Mouse (Mus musculus) intestine, embryonic 16.5 days (tissue): ENCODE results near the gene Syne2. TPM values are rescaled to one million over a fixed set of nuclear protein-coding genes. Genes with fewer than 3 reads are reported as not detected.

Experiments
- ATAC-seq: fragments of 200-750 bp; cut with Nextera tagmentation; 2 replicates; pipeline ENCODE4 v1.8.0; 2017; ENCODE audit warnings: moderate TSS enrichment, moderate library complexity
- H3K27ac ChIP-seq: fragments of 300-500 bp; sonication (generic); 2 replicates; pipeline ENCODE4 v1.5.1; 2014; ENCODE audit warnings: mild to moderate bottlenecking, low read length
- H3K27me3 ChIP-seq: fragments of 300-500 bp; sonication (generic); replicated peaks from 2 replicates; pipeline ENCODE4 v1.6.1; 2014; ENCODE audit warnings: low read length, control low read depth, mixed read lengths; ENCODE audit not compliant: control insufficient read depth, insufficient read depth
- H3K36me3 ChIP-seq: fragments of 300-500 bp; sonication (generic); 2 replicates; pipeline ENCODE4 v1.6.1; 2014; ENCODE audit warnings: low read length, control low read depth; ENCODE audit not compliant: control insufficient read depth, insufficient read depth
- H3K4me1 ChIP-seq: fragments of 300-500 bp; sonication (generic); 2 replicates; pipeline ENCODE4 v1.6.1; 2014; ENCODE audit warnings: low read length, control low read depth, mixed read lengths; ENCODE audit not compliant: control insufficient read depth, insufficient read depth
- H3K4me2 ChIP-seq: fragments of 300-500 bp; sonication (generic); 2 replicates; pipeline ENCODE4 v1.6.1; 2014; ENCODE audit warnings: low read depth, low read length, control low read depth
- H3K4me3 ChIP-seq: fragments of 300-500 bp; sonication (generic); 2 replicates; pipeline ENCODE4 v1.5.1; 2014; ENCODE audit warnings: mild to moderate bottlenecking, low read length
- H3K9ac ChIP-seq: fragments of 300-500 bp; sonication (generic); 2 replicates; pipeline ENCODE4 v1.6.1; 2014; ENCODE audit warnings: low read depth, low read length
- H3K9me3 ChIP-seq: fragments of 300-500 bp; sonication (generic); 2 replicates; pipeline ENCODE4 v1.6.1; 2016; ENCODE audit warnings: low read length, control low read depth; ENCODE audit not compliant: control insufficient read depth
- WGBS: fragments of 180-500 bp; shearing (Covaris S2); extraction: QIAGEN DNeasy Blood & Tissue Kit; methylation state at CpG from one replicate; pipeline ENCODE4 v1.1.7; 2014; 5-methylcytosine and 5-hydroxymethylcytosine counted together
- polyA plus RNA-seq: library from polyadenylated mRNA; unstranded; fragments of >200 nt; fragmentation: Nextera tagmentation; extraction: Ambion mirVana; gene quantifications from 2 replicates; pipeline ENCODE4 v1.2.1, GENCODE M21; 2015

The Syne2 gene
- polyA plus RNA-seq, 1 experiment from 2014 or later, result 28.4 TPM

GRCm38 (mm10) chr12:76016123-76017101 is 198.5 kb downstream of the Syne2 start:
- Histone ChIP-seq H3K4me2 (no peak overlapping the region), H3K4me3 (no peak overlapping the region), H3K36me3 (no peaks in the 10 kb centered on the region; the same call in none of the 2 replicates), H3K27me3 (no peaks in the 10 kb centered on the region), H3K27ac (peak overlapping the region; percentile 80), H3K9me3 (no peaks in the 10 kb centered on the region), H3K9ac (no peak overlapping the region), H3K4me1 (0 out of 2 replicates have a peak, but pooled peaks cover 6% of the 10 kb centered on the region)
- 68% methylated on average over 14 of the region's 14 CpGs for WGBS
- ATAC-seq, result peak; percentile 80

- ATAC-seq, result no peak
- 73% methylated on average over 8 of the region's 8 CpGs for WGBS
- H3K36me3 ChIP-seq, result no peaks in the 10 kb centered on the region; the same call in none of the 2 replicates
Measured at GRCm38 (mm10) chr12:76018640-76019039, 200.7 kb downstream of the Syne2 start.

GRCm38 (mm10) chr12:76042301-76042700 is 224.4 kb downstream of the Syne2 start:
- Histone ChIP-seq H3K9ac (no peak overlapping the region), H3K27ac (no peak overlapping the region), H3K36me3 (peaks cover 3% of the 10 kb centered on the region; the same call in 1 of the 2 replicates), H3K9me3 (no peaks in the 10 kb centered on the region), H3K4me3 (no peak overlapping the region), H3K4me2 (no peak overlapping the region), H3K4me1 (no peaks in the 10 kb centered on the region), H3K27me3 (no peaks in the 10 kb centered on the region)
- ATAC-seq, result no peak
- 84% methylated on average over 8 of the region's 8 CpGs for WGBS

More at GRCm38 (mm10) chr12:76018640-76019039, 200.7 kb downstream of the Syne2 start:
- no peak overlapping the region for H3K4me2 ChIP-seq
- H3K4me3 ChIP-seq, result no peak overlapping the region
- H3K27ac ChIP-seq, result no peak overlapping the region; the same call in 1 of the 2 replicates
- H3K27me3 ChIP-seq, result no peaks in the 10 kb centered on the region
- no peak overlapping the region for H3K9ac ChIP-seq
- H3K9me3 ChIP-seq, result no peaks in the 10 kb centered on the region
- H3K4me1 ChIP-seq, result 0 out of 2 replicates have a peak, but pooled peaks cover 6% of the 10 kb centered on the region

- 88% methylated on average over 6 of the region's 6 CpGs for WGBS
Measured at GRCm38 (mm10) chr12:76046561-76046960, 228.6 kb downstream of the Syne2 start.

GRCm38 (mm10) chr12:76047921-76048320 is 230.0 kb downstream of the Syne2 start:
- H3K36me3 ChIP-seq, result 0 out of 2 replicates have a peak, but pooled peaks cover 3% of the 10 kb centered on the region
- WGBS, result 79% methylated on average over 3 of the region's 3 CpGs

More at GRCm38 (mm10) chr12:76046561-76046960, 228.6 kb downstream of the Syne2 start:
- H3K9ac ChIP-seq, result no peak overlapping the region
- no peaks in the 10 kb centered on the region for H3K27me3 ChIP-seq
- no peak for ATAC-seq
- H3K4me3 ChIP-seq, result no peak overlapping the region
- H3K27ac ChIP-seq, result no peak overlapping the region
- no peaks in the 10 kb centered on the region for H3K4me1 ChIP-seq
- H3K36me3 ChIP-seq, result peaks cover 3% of the 10 kb centered on the region; the same call in 1 of the 2 replicates
- no peaks in the 10 kb centered on the region for H3K9me3 ChIP-seq
- no peak overlapping the region for H3K4me2 ChIP-seq

GRCm38 (mm10) chr12:76048672-76049071 is 230.7 kb downstream of the Syne2 start:
- Histone ChIP-seq H3K4me3 (no peak overlapping the region), H3K36me3 (0 out of 2 replicates have a peak, but pooled peaks cover 2% of the 10 kb centered on the region), H3K4me1 (no peaks in the 10 kb centered on the region), H3K27me3 (no peaks in the 10 kb centered on the region), H3K9ac (no peak overlapping the region), H3K9me3 (no peaks in the 10 kb centered on the region), H3K27ac (no peak overlapping the region), H3K4me2 (no peak overlapping the region)
- ATAC-seq, result no peak
- 82% methylated on average over 8 of the region's 8 CpGs for WGBS

More at GRCm38 (mm10) chr12:76047921-76048320, 230.0 kb downstream of the Syne2 start:
- H3K9ac ChIP-seq, result no peak overlapping the region
- no peak overlapping the region for H3K27ac ChIP-seq
- no peak for ATAC-seq
- no peaks in the 10 kb centered on the region for H3K4me1 ChIP-seq
- H3K27me3 ChIP-seq, result no peaks in the 10 kb centered on the region
- no peak overlapping the region for H3K4me2 ChIP-seq
- no peaks in the 10 kb centered on the region for H3K9me3 ChIP-seq
- no peak overlapping the region for H3K4me3 ChIP-seq

- H3K4me3 ChIP-seq, result no peak overlapping the region
- no peak overlapping the region for H3K27ac ChIP-seq
- no peaks in the 10 kb centered on the region for H3K9me3 ChIP-seq
- ATAC-seq, result 0 out of 2 replicates have a peak, but pooled peaks have one; percentile 44
- 55% methylated on average over 5 of the region's 5 CpGs for WGBS
- H3K27me3 ChIP-seq, result no peaks in the 10 kb centered on the region
- H3K9ac ChIP-seq, result no peak overlapping the region
- H3K4me1 ChIP-seq, result no peaks in the 10 kb centered on the region
- no peaks in the 10 kb centered on the region for H3K36me3 ChIP-seq
- H3K4me2 ChIP-seq, result no peak overlapping the region
Measured at GRCm38 (mm10) chr12:76049343-76049742, 231.4 kb downstream of the Syne2 start.

GRCm38 (mm10) chr12:76051879-76052278 is 233.9 kb downstream of the Syne2 start:
- no peak overlapping the region for H3K9ac ChIP-seq
- no peak for ATAC-seq
- H3K9me3 ChIP-seq, result no peaks in the 10 kb centered on the region
- no peak overlapping the region for H3K27ac ChIP-seq
- no peak overlapping the region for H3K4me3 ChIP-seq
- no peaks in the 10 kb centered on the region for H3K27me3 ChIP-seq
- 0 out of 2 replicates have a peak, but pooled peaks cover 3% of the 10 kb centered on the region for H3K4me1 ChIP-seq
- 91% methylated on average over 9 of the region's 9 CpGs for WGBS
- H3K36me3 ChIP-seq, result no peaks in the 10 kb centered on the region
- no peak overlapping the region for H3K4me2 ChIP-seq

GRCm38 (mm10) chr12:76054653-76055052 is 236.7 kb downstream of the Syne2 start:
- 66% methylated on average over 9 of the region's 9 CpGs for WGBS
- Histone ChIP-seq H3K4me2 (no peak overlapping the region), H3K36me3 (no peaks in the 10 kb centered on the region), H3K4me3 (no peak overlapping the region), H3K9me3 (no peaks in the 10 kb centered on the region), H3K27ac (peak overlapping the region; percentile 50; the same call in 1 of the 2 replicates), H3K27me3 (no peaks in the 10 kb centered on the region), H3K9ac (no peak overlapping the region), H3K4me1 (0 out of 2 replicates have a peak, but pooled peaks cover 3% of the 10 kb centered on the region)
- ATAC-seq, result peak; percentile 92
